Mouse (Mus musculus): ENCODE measurements around the gene Tcf7l1. TPM values are rescaled to one million over a fixed set of nuclear protein-coding genes. Genes with fewer than 3 reads are reported as not detected.

The Tcf7l1 gene
- polyA plus RNA-seq, 1 experiment from 2014 or later, result 5.7 TPM

- H3K4me2 ChIP-seq (ENCODE audit: low read depth, low read length), result no peak overlapping the region
- H3K36me3 ChIP-seq (replicated peaks; ENCODE audit: insufficient read depth, low read length), result no peaks in the 10 kb centered on the region
- DNase-seq, result no peak
- H3K9me3 ChIP-seq (ENCODE audit: low read length), result no peaks in the 10 kb centered on the region
- H3K27me3 ChIP-seq (ENCODE audit: insufficient read depth, low read length), result no peaks in the 10 kb centered on the region
- H3K9ac ChIP-seq (replicated peaks), result no peak overlapping the region
- TF ChIP-seq CTCF (IDR thresholded peaks at IDR 0.05; ENCODE audit: low read depth), result no peak
- TF ChIP-seq EP300 (IDR thresholded peaks at IDR 0.05; ENCODE audit: low read depth), result no peak
- no peak overlapping the region for H3K4me3 ChIP-seq (ENCODE audit: low read depth, low read length)
- ATAC-seq, result no peak
- 56% methylated on average over 7 of the region's 7 CpGs for WGBS (ENCODE audit: insufficient replicate concordance)
- H3K27ac ChIP-seq (ENCODE audit: low read depth), result no peak overlapping the region
- no peaks in the 10 kb centered on the region for H3K4me1 ChIP-seq (ENCODE audit: insufficient read depth)
These were observed 27.4 kb downstream of the Tcf7l1 start for GRCm38 (mm10) chr6:72761645-72762044.

DNA sequence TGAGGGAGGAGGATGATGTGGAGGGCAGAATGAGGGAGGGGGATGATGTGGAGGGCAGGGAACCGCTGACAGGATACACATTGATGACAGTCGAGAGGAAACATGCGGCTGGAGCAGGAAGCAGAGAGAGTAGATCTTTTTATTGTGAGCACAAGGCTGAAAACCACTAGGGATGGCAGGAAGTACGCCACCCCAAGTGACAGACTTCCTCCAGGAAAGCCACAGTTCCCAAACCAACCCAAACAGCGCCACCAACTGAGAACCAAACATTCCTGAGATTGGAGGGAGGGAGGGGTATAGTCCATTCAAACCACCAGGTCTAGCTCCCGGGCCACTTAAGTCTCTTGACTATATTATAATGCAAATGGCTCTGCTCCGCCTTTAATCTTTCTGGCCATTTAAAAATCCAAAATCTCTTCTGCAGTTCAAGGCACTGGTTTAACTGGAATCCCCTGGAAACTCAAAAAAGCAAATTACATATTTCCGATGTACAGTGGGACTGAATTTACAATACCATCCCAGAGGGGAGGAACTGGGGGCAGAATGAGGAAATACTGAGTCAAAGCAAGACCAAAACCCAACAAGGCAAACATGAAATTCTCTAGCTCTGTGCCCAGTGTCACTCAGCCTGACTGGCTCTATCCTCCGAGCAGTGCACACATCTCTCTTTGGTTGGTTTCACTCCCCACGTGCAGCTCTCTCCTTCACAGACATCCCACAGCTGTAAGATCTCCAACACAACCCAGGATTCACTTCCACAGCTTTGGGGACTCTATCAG, 30.6 kb downstream of the Tcf7l1 start:
- TF ChIP-seq EP300 (IDR thresholded peaks at IDR 0.05; ENCODE audit: low read depth) (no peak), CTCF (IDR thresholded peaks at IDR 0.05; ENCODE audit: low read depth) (no peak)
- Histone ChIP-seq H3K9ac (replicated peaks) (no peak overlapping the region), H3K27me3 (ENCODE audit: insufficient read depth, low read length) (no peaks in the 10 kb centered on the region), H3K36me3 (replicated peaks; ENCODE audit: insufficient read depth, low read length) (no peaks in the 10 kb centered on the region), H3K4me2 (ENCODE audit: low read depth, low read length) (no peak overlapping the region), H3K9me3 (ENCODE audit: low read length) (no peaks in the 10 kb centered on the region), H3K4me1 (ENCODE audit: insufficient read depth) (no peaks in the 10 kb centered on the region), H3K27ac (ENCODE audit: low read depth) (no peak overlapping the region), H3K4me3 (ENCODE audit: low read depth, low read length) (no peak overlapping the region)
- ATAC-seq (no peak), DNase-seq (no peak)
- WGBS (ENCODE audit: insufficient replicate concordance), result 37% methylated on average over 10 of the region's 10 CpGs

DNA sequence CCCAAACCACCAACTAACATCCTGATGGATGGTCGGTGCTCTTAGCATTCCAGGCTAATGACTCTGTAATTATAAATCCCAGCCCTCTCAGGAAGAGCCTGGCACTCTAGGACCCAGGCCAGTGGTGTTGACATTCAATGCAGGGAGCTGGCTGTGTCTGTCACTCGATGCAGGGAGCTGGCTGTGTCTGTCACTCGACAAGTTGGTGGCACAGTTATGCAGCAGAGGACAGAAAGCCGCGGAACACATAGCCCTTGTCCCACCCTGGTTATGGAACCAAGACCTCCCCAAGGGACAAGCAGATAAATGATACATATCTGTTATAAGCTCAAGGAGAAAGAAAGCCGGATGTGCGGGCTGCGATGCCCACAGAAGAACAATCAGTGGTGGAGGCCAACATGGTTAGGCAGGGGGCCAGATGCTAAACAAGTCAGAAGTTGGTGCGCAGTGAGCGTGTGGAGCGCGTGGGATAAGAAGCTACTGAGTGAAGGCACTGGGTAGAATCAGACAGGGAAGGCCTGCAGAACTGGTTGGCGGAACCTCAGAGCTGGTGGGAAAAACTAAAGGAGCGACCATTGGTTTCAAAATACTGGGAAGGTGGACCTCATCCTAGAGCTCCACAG, 33.7 kb downstream of the Tcf7l1 start:
- H3K4me1 ChIP-seq (ENCODE audit: insufficient read depth), result no peaks in the 10 kb centered on the region
- H3K4me2 ChIP-seq (ENCODE audit: low read depth, low read length), result no peak overlapping the region
- no peaks in the 10 kb centered on the region for H3K27me3 ChIP-seq (ENCODE audit: insufficient read depth, low read length)
- DNase-seq (no peak), ATAC-seq (no peak)
- no peaks in the 10 kb centered on the region for H3K36me3 ChIP-seq (replicated peaks; ENCODE audit: insufficient read depth, low read length)
- 73% methylated on average over 14 of the region's 14 CpGs for WGBS (ENCODE audit: insufficient replicate concordance)
- no peaks in the 10 kb centered on the region for H3K9me3 ChIP-seq (ENCODE audit: low read length)
- H3K9ac ChIP-seq (replicated peaks), result no peak overlapping the region
- TF ChIP-seq EP300 (IDR thresholded peaks at IDR 0.05; ENCODE audit: low read depth) (no peak), CTCF (IDR thresholded peaks at IDR 0.05; ENCODE audit: low read depth) (no peak)
- no peak overlapping the region for H3K27ac ChIP-seq (ENCODE audit: low read depth)
- H3K4me3 ChIP-seq (ENCODE audit: low read depth, low read length), result no peak overlapping the region

DNA sequence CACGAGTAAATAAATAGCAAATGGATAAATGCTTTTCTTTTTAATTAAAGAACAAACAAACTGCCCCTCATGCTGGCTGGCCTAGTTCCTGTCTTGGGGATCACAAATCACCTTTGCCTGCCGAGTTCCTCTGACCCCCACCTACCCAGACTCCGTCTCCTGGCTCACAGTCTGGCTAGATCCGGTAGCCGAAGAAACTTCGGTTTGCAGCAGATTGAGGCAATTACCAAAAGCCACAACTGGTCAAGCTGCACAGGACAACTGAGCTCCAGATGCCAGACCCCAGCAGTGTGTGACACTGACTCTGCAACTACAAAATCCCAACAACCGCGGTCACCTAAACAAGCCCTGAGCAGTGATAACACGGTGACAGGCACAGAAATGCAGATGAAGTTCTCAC, 34.8 kb downstream of the Tcf7l1 start:
- no peak for TF ChIP-seq CTCF (IDR thresholded peaks at IDR 0.05; ENCODE audit: low read depth)
- TF ChIP-seq EP300 (IDR thresholded peaks at IDR 0.05; ENCODE audit: low read depth), result no peak
- no peaks in the 10 kb centered on the region for H3K4me1 ChIP-seq (ENCODE audit: insufficient read depth)
- 60% methylated on average over 9 of the region's 9 CpGs for WGBS (ENCODE audit: insufficient replicate concordance)

GRCm38 (mm10) chr6:72753782-72754181, 35.3 kb downstream of the Tcf7l1 start:
- Histone ChIP-seq H3K4me2 (ENCODE audit: low read depth, low read length) (no peak overlapping the region), H3K9ac (replicated peaks) (no peak overlapping the region), H3K36me3 (replicated peaks; ENCODE audit: insufficient read depth, low read length) (no peaks in the 10 kb centered on the region), H3K9me3 (ENCODE audit: low read length) (no peaks in the 10 kb centered on the region), H3K4me1 (ENCODE audit: insufficient read depth) (0 out of 2 replicates have a peak, but pooled peaks cover 3% of the 10 kb centered on the region), H3K27me3 (ENCODE audit: insufficient read depth, low read length) (no peaks in the 10 kb centered on the region), H3K4me3 (ENCODE audit: low read depth, low read length) (no peak overlapping the region), H3K27ac (ENCODE audit: low read depth) (no peak overlapping the region)
- DNase-seq (no peak), ATAC-seq (no peak)
- 86% methylated on average over 8 of the region's 8 CpGs for WGBS (ENCODE audit: insufficient replicate concordance)
- TF ChIP-seq CTCF (IDR thresholded peaks at IDR 0.05; ENCODE audit: low read depth) (no peak), EP300 (IDR thresholded peaks at IDR 0.05; ENCODE audit: low read depth) (no peak)

More for the DNA sequence above, 34.8 kb downstream of the Tcf7l1 start:
- ATAC-seq (no peak), DNase-seq (no peak)
- Histone ChIP-seq H3K27ac (ENCODE audit: low read depth) (no peak overlapping the region), H3K9me3 (ENCODE audit: low read length) (no peaks in the 10 kb centered on the region), H3K4me2 (ENCODE audit: low read depth, low read length) (no peak overlapping the region), H3K36me3 (replicated peaks; ENCODE audit: insufficient read depth, low read length) (no peaks in the 10 kb centered on the region), H3K4me3 (ENCODE audit: low read depth, low read length) (no peak overlapping the region), H3K27me3 (ENCODE audit: insufficient read depth, low read length) (no peaks in the 10 kb centered on the region), H3K9ac (replicated peaks) (no peak overlapping the region)

- WGBS (ENCODE audit: insufficient replicate concordance), result 38% methylated on average over 15 of the region's 15 CpGs
- H3K4me3 ChIP-seq (ENCODE audit: low read depth, low read length), result no peak overlapping the region
- no peaks in the 10 kb centered on the region for H3K9me3 ChIP-seq (ENCODE audit: low read length)
- H3K36me3 ChIP-seq (replicated peaks; ENCODE audit: insufficient read depth, low read length), result no peaks in the 10 kb centered on the region
- H3K27me3 ChIP-seq (ENCODE audit: insufficient read depth, low read length), result no peaks in the 10 kb centered on the region
- no peak overlapping the region for H3K9ac ChIP-seq (replicated peaks)
- ATAC-seq, result no peak; the same call in 1 of the 2 replicates
- TF ChIP-seq CTCF (IDR thresholded peaks at IDR 0.05; ENCODE audit: low read depth) (no peak), EP300 (IDR thresholded peaks at IDR 0.05; ENCODE audit: low read depth) (no peak)
- H3K27ac ChIP-seq (ENCODE audit: low read depth), result no peak overlapping the region
- no peak for DNase-seq
- H3K4me1 ChIP-seq (ENCODE audit: insufficient read depth), result 0 out of 2 replicates have a peak, but pooled peaks cover 9% of the 10 kb centered on the region
- H3K4me2 ChIP-seq (ENCODE audit: low read depth, low read length), result no peak overlapping the region
These were observed 36.2 kb downstream of the Tcf7l1 start for GRCm38 (mm10) chr6:72752824-72753223.
